Mouse (Mus musculus) heart, adult 2 months (tissue): ENCODE results near the gene Wdsub1.

Experiments
- CTCF ChIP-seq: fragments of 200-600 bp; IDR thresholded peaks from 2 replicates; pipeline ENCODE4 v1.8.1; 2022; ENCODE audit warnings: antibody characterized with exemption, mild to moderate bottlenecking, moderate library complexity
- EP300 ChIP-seq: fragments of 200-500 bp; IDR thresholded peaks from 2 replicates; pipeline ENCODE4 v1.6.1; 2011; ENCODE audit warnings: low read depth, low read length, control low read depth; ENCODE audit not compliant: insufficient read depth

GRCm38 (mm10) chr2:59829718-59830117 is 52.7 kb downstream of the Wdsub1 start:
- TF ChIP-seq CTCF = no peak
- no peak for TF ChIP-seq EP300
